15 mouse cellular contexts compared by ENCODE assay signal in genomic region chr7:100051904-100052303, GRCm38 (mm10). TPM values are rescaled to one million over a fixed set of nuclear protein-coding genes. Genes with fewer than 3 reads are reported as not detected.
DNase-seq lines count a peak whose midpoint lies in the region; ATAC-seq lines count a peak whose summit lies in the region.
"Had no signal": no experiment of that assay in that cellular context is flagged by ENCODE, and none has a peak within 500 bp of the region (broad histone marks: within the 10 kb centered on the region; RNA-seq: fewer than 3 reads in every experiment).

No protein-coding gene starts in this region.

- no peak for ATAC-seq in kidney, embryonic 14.5 days (ENCODE audit: low FRiP score, low TSS enrichment)
- ATAC-seq in inflammation-experienced regulatory T-cells, adult 6 months: no peak
- ATAC-seq: forebrain, embryonic 15.5 days had no signal

- H3K36me3 ChIP-seq in kidney, embryonic 14.5 days (ENCODE audit: control insufficient read depth, insufficient read depth, low read length): no peaks in the 10 kb centered on the region
- H3K36me3 ChIP-seq: forebrain, embryonic 15.5 days; neural tube, embryonic 13.5 days had no signal

- H3K9ac ChIP-seq in kidney, embryonic 14.5 days (ENCODE audit: low read depth, low read length): no peak overlapping the region
- H3K9ac ChIP-seq: forebrain, embryonic 15.5 days; lung, embryonic 14.5 days; neural tube, embryonic 13.5 days had no signal

- H3K4me2 ChIP-seq in kidney, embryonic 14.5 days (replicated peaks; ENCODE audit: low read depth, low read length): no peak overlapping the region
- H3K4me2 ChIP-seq: forebrain, embryonic 15.5 days; liver, embryonic 11.5 days; lung, embryonic 14.5 days; neural tube, embryonic 13.5 days had no signal

- no peaks in the 10 kb centered on the region for H3K9me3 ChIP-seq in kidney, embryonic 14.5 days (ENCODE audit: control insufficient read depth, low read length)
- H3K9me3 ChIP-seq: forebrain, embryonic 15.5 days; megakaryocyte, embryonic 14.5 days; neural tube, embryonic 13.5 days had no signal

- H3K27me3 ChIP-seq in kidney, embryonic 14.5 days (ENCODE audit: control insufficient read depth, insufficient read depth, low read length): no peaks in the 10 kb centered on the region; the same call in 1 of the 2 replicates
- H3K27me3 ChIP-seq: forebrain, embryonic 15.5 days; neural tube, embryonic 13.5 days had no signal

- DNase-seq in cerebellum, postnatal 10 days: peak; percentile 80 to 83
- no peak for DNase-seq in cerebellum, postnatal 25 days
- peak; percentile 40 for DNase-seq in kidney, adult 18-20 months
- peak; percentile 58 for DNase-seq in testis, postnatal 10 days (ENCODE audit: low spot score)
- DNase-seq in testis, postnatal 14 days (ENCODE audit: low spot score): no peak
- peak; percentile 67 to 82 for DNase-seq in kidney, postnatal 25 days
- DNase-seq: cerebellum, adult 2 months; lung, embryonic 14.5 days; spleen, adult 18-20 months had no signal

- no peak overlapping the region for H3K27ac ChIP-seq in kidney, embryonic 14.5 days (ENCODE audit: low read depth, low read length)
- H3K27ac ChIP-seq: forebrain, embryonic 15.5 days; neural tube, embryonic 13.5 days had no signal

- 61% methylated on average over 4 of the region's 4 CpGs for WGBS in kidney, embryonic 14.5 days

- no peak overlapping the region for H3K4me3 ChIP-seq in kidney, embryonic 14.5 days (ENCODE audit: low read length)
- H3K4me3 ChIP-seq: forebrain, embryonic 15.5 days; megakaryocyte, embryonic 14.5 days; neural tube, embryonic 13.5 days had no signal

- no peaks in the 10 kb centered on the region for H3K4me1 ChIP-seq in kidney, embryonic 14.5 days (ENCODE audit: control insufficient read depth, insufficient read depth, low read length)
- H3K4me1 ChIP-seq: forebrain, embryonic 15.5 days; megakaryocyte, embryonic 14.5 days; neural tube, embryonic 13.5 days had no signal

RNA-seq across cellular contexts. Expression of gene Chrdl2, which starts 45.9 kb away (rescaled TPM):
- polyA plus RNA-seq in kidney, embryonic 14.5 days (2014; fragmentation: Nextera tagmentation; extraction: Ambion mirVana): 0.32 and 0.84 TPM in 2 replicates
- not detected for polyA plus RNA-seq in inflammation-experienced regulatory T-cells, adult 6 months (2017; shearing (Covaris generic))
- polyA plus RNA-seq: forebrain, embryonic 15.5 days had no signal

Comparison
In these comparisons a context has a peak if more than half of its experiments do, and no peak if none do; other contexts are left out.
1. DNase-seq: peak in cerebellum, postnatal 10 days (2 of 2), kidney, adult 18-20 months (single experiment), testis, postnatal 10 days (single experiment) and kidney, postnatal 25 days (2 of 2); none in cerebellum, postnatal 25 days (0 of 2) and testis, postnatal 14 days (single experiment).